Mouse (Mus musculus): ENCODE data around the gene Poc1a. TPM values are rescaled to one million over a fixed set of nuclear protein-coding genes. Genes with fewer than 3 reads are reported as not detected.

Poc1a gene
- total and polyA plus RNA-seq, 3 experiments: 24.5 to 46.7 (median 31.9) TPM

DNA sequence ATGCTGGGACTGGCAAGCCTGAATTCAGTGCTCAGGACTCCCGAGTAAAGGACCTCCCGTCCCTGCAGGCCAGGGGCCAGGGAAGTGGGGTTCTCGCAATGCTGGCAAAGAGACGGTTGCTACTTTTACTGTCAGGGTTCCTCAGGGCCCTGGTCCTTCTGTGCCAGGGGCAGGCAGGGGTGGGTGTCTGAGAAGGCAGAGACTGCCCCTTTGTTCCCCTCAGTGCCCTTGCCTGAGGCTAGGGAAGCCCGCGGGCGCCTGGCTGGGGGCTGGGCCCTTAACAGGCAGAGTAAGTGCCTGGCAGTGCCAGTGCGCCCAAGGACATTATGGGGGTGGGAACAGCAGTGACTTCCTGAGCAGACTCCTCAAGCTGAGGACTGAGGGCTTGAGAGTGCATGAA is 96.4 kb downstream of the Poc1a start:
- Histone ChIP-seq H3K9ac (ENCODE audit: insufficient read depth, low read depth) (no peak overlapping the region), H3K79me2 (replicated peaks; ENCODE audit: control insufficient read depth, extremely low read depth, insufficient read depth, poor library complexity, severe bottlenecking) (no peaks in the 10 kb centered on the region), H3K4me1 (ENCODE audit: control insufficient read depth in 1 of 2, insufficient read depth in 2 of 2) (peaks cover 12 to 31% of the 10 kb centered on the region in 2 experiments), H3K27me3 (replicated peaks) (no peaks in the 10 kb centered on the region), H3K4me2 (ENCODE audit: insufficient read depth, low read depth, poor library complexity, severe bottlenecking) (no peak overlapping the region), H3K9me3 (replicated peaks; ENCODE audit: low read length) (no peaks in the 10 kb centered on the region), H3K4me3 (replicated peaks in 1 of 3; ENCODE audit: low read depth in 2 of 3, low read length in 2 of 3, poor library complexity in 1 of 3) (no peak overlapping the region), H3K36me3 (replicated peaks in 1 of 2; ENCODE audit: control insufficient read depth in 1 of 2, insufficient read depth in 1 of 2, low read length in 1 of 2) (peaks cover 20 to 51% of the 10 kb centered on the region in 2 experiments), H3K27ac (ENCODE audit: insufficient read depth, low read depth) (no peak overlapping the region)
- DNase-seq (ENCODE audit: extremely low read depth): no peak
- no peak for TF ChIP-seq JUND (conservative IDR thresholded peaks at IDR 0.05; ENCODE audit: low read depth, low read length)
- no peak for TF ChIP-seq TBP (conservative IDR thresholded peaks at IDR 0.05; ENCODE audit: low read depth, low read length)
- no peak for TF ChIP-seq USF2 (conservative IDR thresholded peaks at IDR 0.05; ENCODE audit: low read depth, low read length)
- TF ChIP-seq TCF12 (IDR thresholded peaks at IDR 0.05; ENCODE audit: low read depth, low read length): no peak
- TF ChIP-seq NRF1 (IDR thresholded peaks at IDR 0.05; ENCODE audit: low read depth, low read length): no peak
- no peak for TF ChIP-seq MEF2A (IDR thresholded peaks at IDR 0.05; ENCODE audit: borderline replicate concordance, low read depth, low read length)
- no peak for TF ChIP-seq EP300 (IDR thresholded peaks at IDR 0.05; ENCODE audit: low read length)
- TF ChIP-seq USF1 (IDR thresholded peaks at IDR 0.05; ENCODE audit: low read depth, low read length): no peak
- TF ChIP-seq ELF1 (IDR thresholded peaks at IDR 0.05; ENCODE audit: low read depth, low read length): no peak
- no peak for TF ChIP-seq SIN3A (IDR thresholded peaks at IDR 0.05; ENCODE audit: low read length)
- TF ChIP-seq ETS1 (conservative IDR thresholded peaks at IDR 0.05; ENCODE audit: low read depth, low read length): no peak
- no peak for TF ChIP-seq ZMIZ1 (IDR thresholded peaks at IDR 0.05; ENCODE audit: low read depth, low read length)
- no peak for TF ChIP-seq MAFK (IDR thresholded peaks at IDR 0.05; ENCODE audit: insufficient replicate concordance, low read length)
- no peak for TF ChIP-seq NELFE (IDR thresholded peaks at IDR 0.05; ENCODE audit: low read depth, low read length)
- TF ChIP-seq RCOR1 (conservative IDR thresholded peaks at IDR 0.05; ENCODE audit: low read depth, low read length): no peak
- in situ Hi-C loops (cut with MboI; ENCODE audit: low pct_ligation_motif_present, low pct_unique_long_range_greater_than_20kb, low sequenced_read_pairs) (no loop called here), dilution Hi-C loops (cut with MboI; ENCODE audit: extremely low pct_ligation_motif_present, extremely low pct_unique_long_range_greater_than_20kb, low sequenced_read_pairs) (no loop called here)

DNA sequence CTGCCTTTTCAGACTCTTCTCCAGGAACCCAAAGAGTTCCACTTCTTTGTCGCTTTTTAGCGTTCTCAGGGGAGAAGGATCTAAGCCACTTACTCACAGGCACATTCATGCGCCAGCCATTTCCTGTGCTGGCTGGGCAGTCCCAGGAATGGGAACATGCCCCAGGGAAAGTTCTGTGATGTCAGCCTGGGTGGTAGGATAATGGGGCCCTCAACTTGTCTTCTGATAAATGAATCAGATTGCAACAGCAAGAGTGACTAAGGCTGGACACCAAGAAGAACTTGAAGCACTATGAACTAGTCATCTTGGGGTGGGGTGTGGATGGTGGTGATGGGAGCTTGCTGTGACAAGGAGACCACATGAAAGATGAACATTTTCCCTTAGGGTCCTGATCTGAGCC is 97.2 kb downstream of the Poc1a start:
- H3K27ac ChIP-seq (ENCODE audit: insufficient read depth, low read depth): no peak overlapping the region
- peaks cover 4 to 23% of the 10 kb centered on the region in 2 experiments for H3K4me1 ChIP-seq (ENCODE audit: control insufficient read depth in 1 of 2, insufficient read depth in 2 of 2)
- in situ Hi-C loops (cut with MboI; ENCODE audit: low pct_ligation_motif_present, low pct_unique_long_range_greater_than_20kb, low sequenced_read_pairs): no loop called here
- no peak for DNase-seq (ENCODE audit: extremely low read depth)
- H3K4me3 ChIP-seq (replicated peaks in 1 of 3; ENCODE audit: low read depth in 2 of 3, low read length in 2 of 3, poor library complexity in 1 of 3): no peak overlapping the region
- H3K27me3 ChIP-seq (replicated peaks): no peaks in the 10 kb centered on the region
- no peaks in the 10 kb centered on the region for H3K79me2 ChIP-seq (replicated peaks; ENCODE audit: control insufficient read depth, extremely low read depth, insufficient read depth, poor library complexity, severe bottlenecking)
- H3K9me3 ChIP-seq (replicated peaks; ENCODE audit: low read length): no peaks in the 10 kb centered on the region
- peaks cover 19 to 43% of the 10 kb centered on the region in 2 experiments for H3K36me3 ChIP-seq (replicated peaks in 1 of 2; ENCODE audit: control insufficient read depth in 1 of 2, insufficient read depth in 1 of 2, low read length in 1 of 2)
- dilution Hi-C loops (cut with MboI; ENCODE audit: extremely low pct_ligation_motif_present, extremely low pct_unique_long_range_greater_than_20kb, low sequenced_read_pairs): no loop called here
- TF ChIP-seq NELFE (IDR thresholded peaks at IDR 0.05; ENCODE audit: low read depth, low read length): no peak
- no peak for TF ChIP-seq MEF2A (IDR thresholded peaks at IDR 0.05; ENCODE audit: borderline replicate concordance, low read depth, low read length)
- TF ChIP-seq MYC (IDR thresholded peaks at IDR 0.05; ENCODE audit: low read depth, low read length): no peak
- TF ChIP-seq RCOR1 (conservative IDR thresholded peaks at IDR 0.05; ENCODE audit: low read depth, low read length): no peak
- no peak for TF ChIP-seq ZKSCAN1 (IDR thresholded peaks at IDR 0.05; ENCODE audit: borderline replicate concordance, low read depth, low read length)
- no peak overlapping the region for H3K4me2 ChIP-seq (ENCODE audit: insufficient read depth, low read depth, poor library complexity, severe bottlenecking)
- H3K9ac ChIP-seq (ENCODE audit: insufficient read depth, low read depth): no peak overlapping the region
